Mouse (Mus musculus) lung, adult 18-20 months (tissue): ENCODE results near the gene Maco1.
A peak's percentile ranks its signal among the peaks of the same experiment; 100 is the strongest.

Experiments
- DNase-seq, 2 experiments: peaks; one replicate each; pipeline ENCODE4 v3.0.0; 2022; ENCODE audit warnings: mixed read lengths in 2 of 2

The Maco1 gene

DNA sequence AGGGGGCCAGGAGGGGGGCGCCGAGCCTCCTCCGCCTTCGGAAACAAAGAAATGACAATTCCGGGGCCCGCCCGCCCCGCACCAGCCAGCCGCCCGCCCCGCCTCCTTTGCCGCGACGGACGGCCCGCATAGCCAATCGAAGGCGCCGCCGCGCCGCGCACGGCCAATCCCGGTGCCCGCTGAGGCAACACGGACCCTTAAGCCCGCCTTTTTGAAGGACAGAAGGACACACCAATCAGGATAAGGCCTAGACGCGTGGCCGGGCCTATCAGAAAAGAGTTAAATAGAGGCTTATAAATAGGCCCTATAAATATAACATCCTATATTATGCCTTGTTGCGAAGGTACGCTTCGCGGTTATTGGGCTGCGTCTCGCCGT, at the start of gene Maco1:
Maco1 (minus strand) TSS at position 87 of the 378 bp plus-strand sequence.
- peak; percentile 98 to 99 for DNase-seq

DNA sequence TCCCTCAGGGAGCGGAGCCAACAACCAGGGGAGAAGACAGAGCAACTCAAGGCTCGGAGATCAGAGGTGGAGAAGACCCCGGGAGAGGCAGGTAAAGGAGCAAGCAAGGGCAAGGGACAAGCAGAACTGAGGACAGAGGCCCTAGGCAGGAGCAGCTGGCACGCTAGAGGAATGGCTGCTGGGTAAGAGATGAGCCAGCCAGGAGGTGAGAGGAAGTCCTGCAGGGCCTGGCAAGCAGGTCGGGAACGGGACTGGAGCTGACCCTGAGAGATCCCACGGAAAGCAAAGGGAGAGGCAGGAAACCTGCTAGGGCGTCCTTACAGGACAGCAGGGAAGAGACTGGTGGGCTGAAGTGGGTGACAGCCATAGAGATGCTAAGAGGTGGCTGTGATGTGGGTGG, 48.0 kb upstream of the Maco1 start:
- no peak for DNase-seq

DNA sequence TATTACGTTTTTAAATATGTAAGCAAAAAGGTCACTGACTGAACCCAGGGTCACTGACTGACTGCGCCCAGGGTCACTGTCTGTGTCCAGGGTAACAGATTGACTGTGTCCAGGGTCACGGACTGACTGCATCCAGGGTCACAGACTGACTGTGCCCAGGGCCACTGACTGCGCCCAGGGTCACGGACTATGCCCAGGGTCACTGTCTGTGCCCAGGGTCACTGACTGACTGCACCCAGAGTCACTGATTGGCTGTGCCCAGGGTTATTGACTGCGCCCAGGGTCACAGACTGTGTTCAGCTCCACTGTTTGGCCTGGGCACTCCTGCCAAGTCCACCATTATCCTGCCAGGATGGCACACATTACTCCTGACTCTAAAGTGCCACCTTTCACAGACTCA, 44.1 kb upstream of the Maco1 start:
- DNase-seq, result no peak

DNA sequence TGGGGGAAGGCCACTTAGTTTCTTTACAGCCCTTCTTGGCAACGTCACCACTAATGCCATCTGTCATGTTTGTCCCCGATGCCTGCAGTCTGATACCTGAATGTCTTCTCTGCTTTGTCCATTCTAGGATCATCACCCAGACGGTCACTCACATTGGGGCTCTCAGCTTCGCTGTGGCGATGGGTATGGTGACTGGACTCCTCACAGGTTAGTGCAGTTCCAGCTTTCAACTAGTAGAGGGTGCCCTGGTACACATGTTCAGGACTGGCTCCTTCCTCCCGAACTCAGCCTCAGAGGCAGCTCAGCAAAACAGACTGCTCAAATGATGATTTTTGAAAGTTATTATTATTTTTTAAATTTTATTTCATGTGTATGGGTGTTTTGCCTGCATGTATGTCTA, 39.0 kb upstream of the Maco1 start:
- DNase-seq, result peak; percentile 52 to 60

DNA sequence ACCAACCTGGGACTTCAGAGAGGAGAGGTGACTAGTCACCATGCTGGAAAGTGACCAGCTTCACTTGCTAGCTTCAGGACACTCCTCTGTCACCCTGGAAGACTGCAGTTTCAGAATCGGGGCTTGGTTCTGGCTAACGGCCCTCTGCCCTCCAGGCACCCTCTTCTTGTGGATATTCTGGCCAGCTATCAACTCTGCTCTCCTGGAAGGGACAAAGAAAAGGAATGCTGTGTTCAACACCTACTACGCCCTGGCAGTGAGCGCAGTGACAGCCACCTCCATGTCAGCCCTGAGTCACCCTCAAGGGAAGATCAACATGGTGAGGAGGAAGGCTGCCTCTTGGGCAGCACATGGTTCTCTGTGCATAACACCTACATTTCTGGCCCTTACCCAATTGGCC, 31.2 kb upstream of the Maco1 start:
- DNase-seq, result no peak

DNA sequence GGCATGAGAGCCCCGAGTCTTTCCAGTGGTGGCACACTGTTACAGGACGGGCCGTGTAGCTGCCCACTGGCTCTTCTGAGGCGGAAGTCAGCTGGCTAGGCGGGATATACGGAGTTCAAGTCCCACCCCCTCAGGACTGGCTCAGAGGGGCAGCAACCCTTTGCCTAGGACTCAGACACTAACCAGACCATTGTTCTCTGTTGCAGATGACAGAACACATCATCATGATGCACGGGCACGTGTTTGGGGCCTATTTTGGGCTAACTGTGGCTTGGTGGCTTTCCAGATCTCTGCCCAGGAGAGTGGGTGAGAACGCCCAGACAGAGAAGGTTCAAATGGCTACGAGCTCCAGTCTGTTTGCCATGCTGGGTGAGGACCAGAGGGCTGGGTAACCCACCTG, 30.7 kb upstream of the Maco1 start:
- no peak for DNase-seq

DNA sequence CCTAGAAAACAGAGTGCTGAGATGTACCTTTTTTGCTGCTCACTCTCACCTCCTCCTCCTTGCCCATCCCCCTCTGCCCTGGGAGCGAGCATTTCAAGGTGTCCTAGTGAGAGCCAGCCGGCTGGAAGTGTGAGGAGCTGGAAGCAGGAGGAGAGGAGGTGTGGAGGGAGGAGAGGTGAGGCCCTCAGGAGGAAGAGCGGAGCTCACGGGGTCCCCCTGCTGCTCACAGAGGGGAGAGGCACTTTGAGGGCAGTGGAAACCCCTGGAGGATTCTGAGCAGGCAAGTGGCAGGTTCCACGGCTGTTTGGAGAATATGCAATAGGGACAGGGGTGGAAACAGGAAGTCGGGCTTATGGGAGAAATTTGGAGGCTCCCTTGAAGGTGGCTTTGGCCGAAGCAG, 30.1 kb upstream of the Maco1 start:
- DNase-seq, result peak; percentile 18 to 29

DNA sequence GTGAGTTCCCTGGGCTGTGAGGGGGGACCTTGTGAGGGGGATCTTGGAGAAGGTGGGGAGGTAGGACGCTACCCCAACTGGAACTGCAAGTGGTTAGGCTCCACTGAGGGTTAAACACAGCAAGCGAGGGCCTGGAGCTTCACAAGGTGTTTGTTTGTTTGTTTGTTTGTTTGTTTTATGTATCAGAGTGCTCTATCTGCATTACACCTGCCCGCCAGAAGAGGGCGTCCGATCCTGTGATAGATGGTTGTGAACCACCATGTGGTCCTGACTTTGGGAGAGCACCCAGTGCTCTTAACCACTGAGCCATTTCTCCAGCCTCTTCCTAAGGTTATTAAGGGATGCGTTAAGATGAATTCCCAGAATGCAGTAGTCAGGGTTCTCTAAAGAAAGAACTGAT, 26.9 kb upstream of the Maco1 start:
- no peak for DNase-seq

DNA sequence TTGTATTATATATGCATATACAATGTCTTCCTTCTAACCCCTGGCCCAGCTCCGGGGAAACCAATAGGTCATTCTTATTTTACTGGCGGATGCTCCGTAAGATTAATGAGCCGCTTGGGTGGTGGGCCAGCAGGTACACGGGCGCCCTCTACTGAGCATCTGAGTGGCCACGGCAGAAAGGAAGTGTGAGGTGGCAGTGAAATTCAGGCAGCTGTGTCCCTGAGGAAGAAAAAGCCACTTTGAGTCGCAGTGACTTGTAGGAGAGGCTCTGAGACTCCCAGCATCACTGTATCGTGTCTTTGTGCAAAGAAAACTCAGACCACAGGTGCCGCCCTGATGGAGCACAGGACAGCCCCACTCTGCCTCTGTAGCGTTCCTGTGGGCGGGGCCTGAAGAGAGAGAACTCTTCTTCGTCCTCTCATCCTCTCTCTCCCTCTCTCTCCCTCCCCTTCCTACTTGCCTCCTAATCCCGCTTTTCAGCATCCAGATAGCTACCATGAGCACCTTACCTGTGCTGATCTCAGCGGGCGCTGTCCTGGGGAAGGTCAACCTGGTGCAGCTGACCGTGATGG, 26.4 kb upstream of the Maco1 start:
- peak; percentile 62 to 69 for DNase-seq

DNA sequence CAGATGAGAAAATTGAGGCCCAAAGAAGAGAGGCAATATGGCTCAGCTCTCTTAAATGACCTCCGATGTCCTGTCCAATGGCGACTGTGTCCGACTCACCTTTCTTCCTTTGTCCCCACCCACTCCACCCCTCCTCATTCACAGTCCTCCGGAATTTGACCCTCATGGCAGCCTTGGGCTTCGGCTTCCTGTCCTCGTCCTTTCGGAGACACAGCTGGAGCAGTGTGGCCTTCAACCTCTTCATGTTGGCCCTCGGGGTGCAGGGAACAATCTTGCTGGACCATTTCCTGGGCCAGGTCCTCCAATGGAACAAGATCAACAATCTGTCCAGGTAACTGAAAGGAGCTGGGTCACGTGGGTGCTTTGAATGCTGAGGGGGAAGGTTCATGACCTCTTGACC, 23.0 kb upstream of the Maco1 start:
- no peak for DNase-seq

DNA sequence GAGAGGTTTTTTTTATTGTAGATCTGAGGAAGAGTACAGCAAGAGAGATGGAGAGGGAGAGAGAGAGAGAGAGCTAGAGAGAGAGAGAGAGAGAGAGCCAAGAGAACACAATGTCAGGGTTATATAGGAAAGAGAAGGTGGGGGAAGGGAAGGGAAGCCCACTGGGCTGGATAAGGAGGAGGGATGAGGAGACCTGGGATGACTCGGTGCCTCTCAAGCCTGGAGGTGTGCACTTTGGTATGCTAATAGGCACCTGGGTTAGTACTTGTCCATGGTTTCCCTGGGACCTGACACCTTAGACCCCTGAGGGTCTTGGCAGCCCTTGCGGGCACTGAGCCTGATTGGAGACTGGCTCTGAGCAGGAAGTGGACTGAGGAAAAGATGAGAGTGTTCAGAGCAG, 18.8 kb upstream of the Maco1 start:
- no peak for DNase-seq

DNA sequence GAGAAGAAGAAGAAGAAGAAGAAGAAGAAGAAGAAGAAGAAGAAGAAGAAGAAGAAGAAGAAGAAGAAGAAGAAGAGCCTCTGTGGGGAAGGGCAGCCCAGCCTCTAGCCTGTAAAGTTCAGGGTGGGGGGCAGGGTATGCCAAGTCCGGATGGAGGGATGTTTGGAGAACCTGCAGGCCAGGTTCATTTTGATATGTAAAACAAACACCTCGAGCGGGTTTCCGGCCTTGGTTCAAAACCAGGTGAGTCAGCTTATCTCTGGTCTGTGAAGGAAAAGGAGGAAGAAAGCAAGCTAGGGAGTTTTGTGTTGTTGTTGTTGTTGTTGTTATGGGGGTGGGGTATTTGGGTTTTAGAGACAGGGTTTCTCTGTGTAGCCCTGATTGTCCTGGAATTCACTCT, 18.3 kb upstream of the Maco1 start:
- no peak for DNase-seq

DNA sequence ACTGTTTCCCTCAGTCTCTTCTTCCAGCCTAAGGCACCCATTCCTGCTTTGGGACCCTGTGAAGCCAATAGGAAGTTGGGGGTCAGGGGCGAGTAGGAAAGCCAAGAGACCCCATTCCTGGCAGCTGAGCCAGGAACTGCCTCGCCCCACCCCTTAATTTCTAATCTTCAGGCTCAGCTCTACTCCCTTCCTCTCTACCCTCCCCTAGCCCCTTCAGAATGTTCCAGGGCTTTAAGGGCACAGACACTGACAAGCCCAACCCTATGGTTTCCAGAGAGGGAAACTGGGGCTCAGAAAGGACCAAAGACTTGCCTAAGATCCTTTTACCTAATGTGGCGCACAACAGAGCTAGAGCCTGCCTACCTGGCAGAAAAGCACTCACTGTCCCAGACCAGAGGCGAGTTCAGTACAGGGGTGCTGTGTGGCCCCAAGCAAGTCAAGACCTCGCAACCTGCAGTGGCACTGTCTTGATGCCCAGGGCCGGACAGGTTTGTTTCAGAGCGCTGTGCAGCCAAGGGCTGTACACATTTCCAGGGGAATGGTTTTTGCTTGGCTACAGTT, 16.8 kb upstream of the Maco1 start:
- no peak for DNase-seq

DNA sequence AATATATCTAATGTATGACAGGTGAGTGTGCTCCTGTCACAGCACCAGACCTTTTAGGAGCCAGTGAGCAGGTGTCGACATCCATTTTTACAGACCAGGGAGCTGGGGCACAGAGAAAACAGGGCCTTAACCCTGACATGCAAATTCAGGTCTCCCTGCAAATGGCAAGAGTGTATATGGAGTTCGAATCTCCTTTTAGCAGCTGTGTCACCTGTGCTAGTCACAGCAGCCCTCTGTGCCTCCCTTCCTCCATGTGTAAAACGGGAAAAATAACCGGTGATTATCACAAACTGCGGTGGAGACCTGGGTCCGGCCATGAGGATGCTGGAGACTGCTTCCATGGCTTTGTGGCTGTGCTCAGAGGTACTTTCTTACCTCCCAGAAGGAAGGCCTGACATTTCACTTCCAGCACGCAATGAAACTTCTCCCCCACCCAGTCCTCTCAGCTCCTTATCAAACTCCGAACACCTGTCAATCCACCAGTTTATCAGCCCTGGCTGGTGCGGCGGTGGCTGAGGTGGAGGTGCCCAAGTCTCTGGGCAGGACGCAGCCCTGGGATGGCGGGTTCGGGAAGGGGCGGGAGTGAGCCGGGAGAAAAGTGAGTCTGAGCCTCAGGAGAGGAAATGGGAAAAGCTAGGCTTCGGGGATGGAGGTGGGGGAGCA, 16.1 kb upstream of the Maco1 start:
- DNase-seq, result no peak

DNA sequence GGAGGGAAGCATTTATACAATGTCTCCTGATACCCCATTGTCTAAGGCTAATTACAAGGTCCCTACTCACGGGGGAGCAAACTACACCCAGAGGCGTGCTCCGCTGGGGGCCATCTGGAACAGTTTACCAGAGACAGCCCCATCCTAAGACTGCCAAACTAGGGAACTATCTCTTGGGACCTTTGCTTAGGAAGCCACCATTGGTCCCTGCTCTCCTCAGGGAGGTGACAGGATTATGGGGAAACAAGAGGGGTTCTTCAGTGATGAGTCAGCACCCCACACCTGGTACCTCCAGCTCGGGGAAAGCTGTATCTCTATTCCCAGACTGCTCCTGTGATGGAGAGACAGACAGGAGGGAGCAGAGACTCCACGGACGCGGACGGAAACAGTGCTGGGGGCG, 15.3 kb upstream of the Maco1 start:
- DNase-seq, result no peak

DNA sequence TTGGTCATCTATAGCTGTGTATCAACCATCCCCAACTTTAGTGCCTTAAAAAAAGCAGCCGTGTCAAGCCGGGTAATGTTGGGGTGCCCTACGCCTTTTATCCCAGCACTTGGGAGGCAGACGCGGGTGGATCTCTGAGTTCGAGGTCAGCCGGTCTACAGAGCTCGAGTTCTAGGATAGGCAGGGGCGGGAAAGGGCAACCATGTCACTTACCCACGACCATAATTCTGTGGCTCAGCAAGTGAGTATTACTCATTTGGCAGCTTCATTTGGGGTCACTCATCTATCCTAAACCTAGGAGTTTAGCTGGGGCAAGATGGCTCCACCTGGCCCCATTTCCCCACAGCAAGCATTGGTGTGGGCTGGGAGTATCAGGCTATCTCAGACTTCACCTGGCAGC, 14.9 kb upstream of the Maco1 start:
- DNase-seq, result no peak

DNA sequence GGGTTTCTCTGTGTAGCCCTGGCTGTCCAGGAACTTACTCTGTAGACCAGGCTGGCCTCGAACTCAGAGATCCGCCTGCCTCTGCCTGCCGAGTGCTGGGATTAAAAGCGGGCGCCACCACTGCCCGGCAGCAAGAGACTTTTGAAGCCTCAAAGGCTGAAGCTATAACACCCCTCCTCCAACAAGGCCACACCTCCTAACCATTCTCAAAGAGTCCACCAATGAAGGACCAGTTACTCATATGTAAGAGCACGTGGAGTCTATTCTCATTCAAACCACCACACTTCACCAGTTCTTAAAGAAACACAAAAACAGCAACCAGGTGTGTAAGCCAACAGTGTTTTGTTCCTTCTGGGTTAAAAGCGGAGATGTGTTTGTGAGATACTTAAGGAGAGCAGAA, 14.5 kb upstream of the Maco1 start:
- DNase-seq, result no peak

DNA sequence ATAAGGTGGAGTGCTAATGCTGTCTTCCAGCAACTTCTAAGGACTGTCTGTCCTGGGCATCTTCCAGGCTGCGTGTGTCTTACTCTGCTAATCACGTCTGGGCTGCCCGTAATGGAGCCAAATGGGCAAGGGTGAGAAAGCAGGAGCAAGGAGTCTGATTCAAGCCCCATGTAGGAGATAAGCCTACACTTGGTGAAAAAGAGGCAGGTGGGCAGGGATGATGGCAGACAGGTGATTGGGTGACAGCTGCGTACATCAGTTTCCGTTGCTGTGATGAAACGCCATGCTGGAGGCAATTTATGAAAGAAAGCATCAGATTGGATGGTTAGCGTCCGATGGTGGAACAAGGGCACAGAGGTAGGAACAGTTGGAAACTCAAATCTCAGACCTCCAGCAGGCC, 14.1 kb upstream of the Maco1 start:
- no peak for DNase-seq

DNA sequence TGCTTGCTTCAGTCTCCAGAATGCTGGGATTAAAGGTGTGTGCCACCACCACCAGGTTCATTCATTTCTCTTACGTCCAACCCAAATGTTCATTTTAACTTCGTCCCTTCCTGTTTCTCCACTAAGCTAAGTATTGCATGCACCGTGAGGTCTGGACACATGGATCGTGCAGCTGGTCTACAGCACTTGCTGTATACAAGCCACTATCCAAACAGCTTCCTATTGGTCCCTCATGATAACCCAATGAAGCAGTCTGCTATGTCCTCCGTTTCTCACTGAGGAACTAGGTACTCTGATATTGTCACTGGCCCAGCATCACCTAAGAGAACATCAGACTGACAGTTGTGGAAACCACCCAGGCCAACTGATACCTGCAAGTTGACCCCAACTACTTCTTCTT, 12.6 kb upstream of the Maco1 start:
- no peak for DNase-seq

DNA sequence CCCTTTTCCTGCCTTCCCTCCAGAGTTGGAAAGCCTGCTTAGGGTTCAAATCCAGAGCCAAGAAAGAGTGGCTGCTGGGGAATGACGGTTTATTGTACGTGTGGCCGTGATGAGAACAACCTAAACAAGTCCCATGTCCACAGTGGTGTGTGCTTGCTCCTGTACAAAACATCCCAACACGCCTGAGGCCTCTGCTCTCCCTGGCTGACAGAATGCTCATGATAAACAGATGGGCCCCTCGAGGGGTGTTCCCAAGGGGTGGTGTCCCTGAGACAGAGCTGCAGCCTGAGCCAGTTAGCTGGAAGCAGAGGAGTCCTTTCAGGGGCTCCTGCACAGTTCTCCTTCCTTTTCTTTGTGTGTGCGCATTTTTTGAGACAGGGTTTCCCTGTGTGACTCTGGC, 12.2 kb upstream of the Maco1 start:
- DNase-seq, result no peak

DNA sequence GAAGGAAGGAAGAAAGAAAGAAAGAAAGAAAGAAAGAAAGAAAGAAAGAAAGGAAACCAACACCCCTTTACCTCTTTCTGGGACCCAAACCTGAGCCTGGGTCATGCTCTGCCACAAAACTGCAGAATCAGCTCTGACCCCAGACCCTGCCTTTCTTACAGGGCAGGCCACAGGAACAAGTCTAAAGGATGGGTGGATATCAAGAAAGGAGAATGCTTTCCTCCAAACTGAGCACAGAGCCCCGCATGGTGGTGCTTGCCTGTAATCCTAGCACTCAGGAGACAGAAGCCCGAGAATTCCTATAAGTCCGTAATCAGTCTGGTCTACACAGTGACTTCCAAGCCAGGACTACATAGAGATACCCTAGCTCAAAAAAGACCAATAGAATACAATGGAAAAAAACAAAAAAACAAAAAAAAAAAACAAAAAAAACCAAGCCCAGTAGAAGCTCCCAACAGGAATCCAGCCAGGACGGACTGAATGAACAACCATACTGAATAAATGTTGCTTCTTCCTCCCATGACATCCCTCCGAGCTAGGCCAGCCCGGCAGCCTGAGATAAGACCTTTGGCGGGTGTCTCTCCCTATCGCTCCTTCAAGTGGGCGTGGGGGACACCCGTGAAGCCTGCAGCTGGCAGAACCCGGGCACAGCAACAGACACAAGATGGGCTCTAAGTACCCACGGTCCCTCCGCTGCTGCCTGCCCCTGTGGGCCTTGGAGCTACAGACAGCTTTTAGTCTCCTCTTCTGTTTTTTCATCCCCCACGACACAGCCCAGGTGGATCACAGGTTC, 11.0 kb upstream of the Maco1 start, which contains the start of gene Rhd:
Rhd (plus strand) TSS at position 600 of the 793 bp plus-strand sequence.
- no peak for DNase-seq

DNA sequence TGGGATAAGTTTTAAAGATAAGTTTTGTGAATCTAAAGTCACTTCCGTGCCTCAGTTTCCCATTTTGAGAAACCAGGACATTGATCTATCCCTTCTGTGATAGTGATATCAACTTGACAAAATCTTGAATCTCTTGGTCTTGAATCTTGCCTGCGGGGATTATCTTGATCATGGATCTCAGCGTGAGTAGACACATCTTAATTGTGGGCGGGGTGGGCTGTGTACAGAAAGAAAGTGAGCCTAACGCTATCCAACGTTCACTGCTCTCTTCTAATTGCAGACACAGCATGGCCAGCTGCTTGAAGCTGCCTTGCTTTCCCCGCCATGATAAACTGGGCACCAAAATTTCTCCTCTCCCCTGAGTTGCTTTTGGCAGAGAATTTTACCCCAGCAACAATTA, 9.9 kb upstream of the Maco1 start:
- DNase-seq, result no peak

DNA sequence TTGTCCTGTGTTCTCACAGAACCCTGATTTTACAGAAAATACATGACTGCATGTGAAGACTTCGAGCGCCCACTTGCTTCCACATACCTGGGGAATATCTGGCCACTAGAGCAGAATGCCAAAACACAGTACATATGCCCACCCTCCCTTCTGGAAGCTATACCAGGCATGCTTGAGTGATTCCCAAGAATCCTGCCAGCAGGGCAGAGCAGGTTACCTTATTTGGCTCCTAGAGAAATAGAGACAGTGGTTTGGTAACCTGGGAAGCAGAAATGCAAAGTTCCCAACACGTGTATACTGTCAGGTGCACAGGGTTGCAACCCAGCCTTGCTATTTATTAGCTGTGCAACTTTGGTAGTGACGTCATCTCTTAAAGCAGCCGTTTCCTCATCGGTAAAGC, 8.7 kb upstream of the Maco1 start:
- no peak for DNase-seq

DNA sequence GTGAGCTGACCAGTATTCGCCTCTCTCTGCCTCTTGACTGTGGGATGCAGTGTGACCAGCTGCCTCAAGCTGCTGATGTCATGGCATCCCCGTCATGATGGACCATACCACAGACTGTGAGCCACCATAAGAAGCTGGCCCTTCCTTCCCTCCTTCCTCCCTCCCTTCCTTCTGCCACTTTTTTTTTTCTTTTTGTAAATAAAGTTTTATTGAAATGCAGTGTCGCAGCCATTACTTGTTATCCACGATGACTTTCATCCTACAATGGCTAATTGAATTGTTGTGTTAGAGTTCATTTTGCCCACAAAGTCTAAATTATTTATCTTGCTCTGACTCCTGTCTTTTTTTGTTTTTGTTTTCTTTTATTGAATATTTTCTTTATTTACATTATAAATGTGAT, 5.3 kb upstream of the Maco1 start:
- no peak for DNase-seq
